Mouse (Mus musculus): ENCODE data around the gene Mrgprf.

The Mrgprf gene

GRCm38 (mm10) chr7:145335616-145336332 lies 35.1 kb downstream of the Mrgprf start:
- no peak for DNase-seq (ENCODE audit: low spot score)

GRCm38 (mm10) chr7:145337889-145338288 lies 37.3 kb downstream of the Mrgprf start:
- no peak for DNase-seq (ENCODE audit: low spot score)

- DNase-seq (ENCODE audit: low spot score): no peak
Measured at GRCm38 (mm10) chr7:145340248-145340904, 39.7 kb downstream of the Mrgprf start.

Measured in urinary bladder, postnatal 14 days (tissue).